Mouse (Mus musculus) thymus, postnatal 14 days (tissue): ENCODE data around the gene Xpo5.

Source experiments
- DNase-seq: peaks from one replicate; pipeline ENCODE4 v3.0.0; 2021

Xpo5 gene

DNA sequence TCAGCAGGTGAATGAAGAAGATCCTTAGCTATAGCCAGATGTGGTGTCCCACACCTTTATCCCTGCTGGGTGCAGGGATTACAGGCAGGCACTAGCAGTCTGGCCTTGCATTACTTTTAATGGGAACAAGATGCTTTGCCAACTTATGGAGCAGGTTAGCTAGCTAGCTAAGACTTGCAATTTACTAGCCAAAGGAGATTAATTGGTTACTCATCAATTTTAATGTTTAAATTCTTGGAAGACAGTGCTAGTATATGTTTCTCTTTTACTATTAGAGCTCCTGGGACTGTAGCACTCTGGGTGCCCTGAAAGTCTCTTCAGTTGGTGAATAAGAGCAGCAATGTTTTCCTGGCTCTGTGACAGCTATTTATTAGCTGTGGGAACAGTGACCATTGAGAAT, 4.1 kb downstream of the Xpo5 start:
- DNase-seq = no peak

DNA sequence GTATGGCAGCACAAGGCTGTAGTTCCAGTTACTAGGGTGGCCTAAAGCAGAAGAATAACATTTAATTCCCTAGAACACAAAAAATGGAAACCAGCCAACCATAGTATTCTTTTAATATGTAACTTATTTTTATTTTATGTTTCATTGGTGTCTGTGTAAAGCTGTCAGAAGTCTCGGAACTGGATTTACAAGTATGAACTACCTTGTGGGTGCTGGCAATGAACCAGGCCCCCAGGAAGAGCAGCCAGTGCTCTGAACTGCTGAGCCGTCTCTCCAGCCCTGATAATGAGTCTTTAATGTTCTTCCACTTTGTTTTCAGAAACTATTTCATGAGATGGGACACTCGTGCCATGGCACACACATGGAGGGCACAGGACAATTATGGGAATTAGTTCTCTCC, 8.0 kb downstream of the Xpo5 start:
- no peak for DNase-seq

DNA sequence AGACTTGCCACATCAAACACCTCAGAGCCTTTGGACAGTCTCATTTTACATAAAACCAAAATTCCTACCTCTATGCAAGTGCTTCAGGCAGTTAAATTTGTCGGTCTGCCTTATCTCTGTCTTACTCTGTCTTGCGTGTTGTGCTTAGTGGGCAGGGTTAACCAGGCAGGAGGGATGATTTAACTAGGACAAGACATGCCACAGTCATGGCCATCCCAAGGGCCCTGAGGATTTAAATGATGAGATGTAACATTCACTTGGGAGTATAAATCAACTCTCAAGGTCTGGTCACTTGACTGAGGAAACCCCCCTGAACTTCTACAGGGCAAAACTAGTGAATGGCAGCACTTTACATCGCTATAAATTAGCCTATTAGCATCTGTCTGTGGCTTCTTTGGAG, 19.0 kb downstream of the Xpo5 start:
- no peak for DNase-seq

DNA sequence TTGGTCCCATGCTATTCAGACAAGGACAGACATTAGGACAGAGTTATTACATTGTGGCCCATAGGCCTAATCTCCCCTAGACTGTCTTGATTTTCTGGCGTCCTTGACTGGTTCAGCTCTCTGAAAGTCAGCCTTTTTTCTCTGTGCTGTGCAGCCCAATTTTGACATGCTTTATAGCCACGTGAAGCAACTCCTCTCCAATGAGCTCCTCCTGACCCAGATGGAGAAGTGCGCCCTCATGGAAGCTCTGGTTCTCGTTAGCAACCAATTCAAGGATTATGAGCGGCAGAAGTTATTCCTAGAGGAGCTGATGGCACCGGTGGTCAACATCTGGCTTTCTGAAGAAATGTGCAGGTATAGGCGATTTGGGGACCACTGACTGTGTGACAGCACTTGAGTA, 25.0 kb downstream of the Xpo5 start:
- DNase-seq = no peak

DNA sequence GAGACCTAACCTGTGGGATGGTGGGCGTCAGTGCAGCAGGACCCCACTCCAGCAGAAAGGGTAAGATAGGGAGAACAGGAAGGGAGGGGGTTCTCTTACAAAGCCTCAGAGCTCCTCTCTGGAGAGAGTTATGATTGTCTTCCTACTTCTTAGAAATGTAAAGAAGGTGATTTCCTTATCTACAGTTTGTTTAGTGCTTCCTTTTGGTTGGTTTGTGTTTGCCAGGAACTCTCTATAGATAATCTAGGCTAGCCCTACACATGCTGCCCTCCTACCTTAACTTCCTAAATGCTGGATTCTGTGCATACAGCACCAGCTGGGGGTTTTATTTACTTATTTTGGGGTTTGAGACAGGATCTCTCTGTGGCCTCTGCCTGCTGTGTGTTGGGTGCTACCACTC, 33.5 kb downstream of the Xpo5 start:
- no peak for DNase-seq

DNA sequence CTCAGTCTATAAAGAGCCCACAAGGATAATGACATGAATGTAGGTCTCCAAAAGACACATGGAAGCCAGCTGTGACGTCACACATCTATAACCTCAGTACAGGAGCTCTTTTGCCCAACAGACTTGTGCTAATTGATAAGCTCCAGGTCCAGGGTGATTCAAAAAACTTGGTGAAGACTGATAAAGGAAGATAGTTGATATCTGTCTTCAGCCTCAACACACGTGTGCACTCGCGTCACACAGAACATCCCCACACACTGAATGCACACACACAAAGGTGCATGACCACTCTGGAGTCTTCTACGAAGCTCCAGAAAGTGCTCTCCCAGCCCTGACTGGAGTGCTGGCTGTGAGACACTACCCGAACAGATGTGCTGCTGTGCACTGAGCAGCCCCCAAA, 34.5 kb downstream of the Xpo5 start:
- no peak for DNase-seq

DNA sequence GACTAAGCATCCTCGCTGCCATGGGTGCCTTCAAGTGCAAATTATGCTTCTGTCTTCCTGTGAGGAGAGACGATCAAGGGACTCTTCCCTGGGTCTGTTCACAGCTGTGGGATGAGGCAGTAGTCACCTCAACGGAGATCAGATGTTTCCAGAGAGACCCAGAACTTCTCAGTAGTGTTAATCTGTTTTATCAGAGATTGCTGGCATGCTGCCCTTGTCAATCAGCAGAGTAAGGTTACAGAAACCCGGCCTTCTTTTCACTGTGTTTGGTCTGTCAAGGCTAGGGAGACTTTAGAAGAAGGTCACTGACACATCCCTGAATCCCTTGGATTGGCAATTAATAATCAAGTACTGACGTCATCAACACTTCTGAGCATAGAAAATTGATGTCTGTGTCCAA, 34.9 kb downstream of the Xpo5 start:
- DNase-seq = no peak

DNA sequence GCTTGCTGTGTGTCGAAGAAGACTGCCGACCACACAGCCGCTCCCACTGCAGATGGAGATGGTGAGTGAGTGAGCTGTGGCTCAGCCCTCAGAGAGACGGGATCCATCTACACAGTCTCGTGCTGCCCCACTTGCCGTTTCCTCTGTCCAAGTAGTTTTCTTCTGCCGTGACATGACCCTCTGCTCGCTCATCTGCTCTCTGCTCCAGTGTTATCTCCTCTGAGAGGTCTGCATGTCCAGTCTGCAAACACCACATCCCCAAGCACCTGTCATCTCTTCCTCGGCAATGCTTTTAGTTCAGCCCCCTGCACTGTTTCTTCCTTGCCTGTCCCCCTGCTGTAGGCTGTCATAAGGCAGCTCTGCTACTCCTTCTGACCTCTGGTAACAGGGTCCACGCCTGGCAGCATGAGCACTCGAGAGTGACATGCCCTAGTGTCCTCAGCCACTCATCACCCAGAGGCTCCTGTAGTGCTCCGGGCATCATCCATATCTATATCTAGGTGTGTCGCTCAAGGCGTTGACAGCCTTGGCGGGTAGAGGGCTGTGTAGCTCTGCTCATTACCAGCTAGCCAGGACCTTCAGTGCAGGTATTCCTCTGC, 37.0 kb downstream of the Xpo5 start:
- DNase-seq = no peak

DNA sequence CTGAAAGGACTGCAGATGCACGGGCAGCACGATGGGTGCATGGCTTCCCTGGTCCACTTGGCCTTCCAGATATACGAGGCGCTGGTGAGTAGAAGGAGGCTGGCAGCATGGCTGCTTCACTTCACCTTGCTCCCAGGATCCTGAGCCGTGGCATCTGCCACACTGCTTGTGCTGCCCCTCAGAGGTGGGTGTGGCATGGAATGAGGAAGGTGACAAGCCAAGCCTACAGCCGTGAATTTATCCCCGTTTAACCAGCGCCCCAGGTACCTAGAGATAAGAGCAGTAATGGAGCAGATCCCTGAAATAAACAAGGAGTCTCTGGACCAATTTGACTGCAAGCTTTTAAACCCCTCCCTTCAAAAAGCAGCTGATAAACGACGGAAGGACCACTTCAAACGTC, 38.9 kb downstream of the Xpo5 start:
- no peak for DNase-seq

DNA sequence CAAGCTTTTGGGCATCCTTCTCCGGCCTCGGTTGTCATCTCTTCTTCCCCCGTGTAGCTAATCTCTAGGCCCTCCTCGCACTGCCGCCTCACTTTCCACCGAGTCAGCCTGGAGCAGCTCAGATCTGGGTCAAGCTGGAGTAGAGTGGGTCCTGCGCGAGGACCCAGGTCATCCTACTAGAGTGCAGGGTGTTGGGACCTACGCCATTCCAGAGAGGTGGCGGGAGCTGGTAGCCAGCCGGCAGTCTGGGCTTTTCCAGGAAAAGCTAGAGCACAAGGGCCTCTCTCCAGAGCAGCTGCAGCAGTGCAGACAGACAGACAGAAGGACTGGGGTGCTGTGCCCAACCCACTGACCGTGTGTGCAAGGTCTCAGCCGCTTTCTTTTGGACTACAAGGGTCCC, 39.7 kb downstream of the Xpo5 start:
- no peak for DNase-seq

DNA sequence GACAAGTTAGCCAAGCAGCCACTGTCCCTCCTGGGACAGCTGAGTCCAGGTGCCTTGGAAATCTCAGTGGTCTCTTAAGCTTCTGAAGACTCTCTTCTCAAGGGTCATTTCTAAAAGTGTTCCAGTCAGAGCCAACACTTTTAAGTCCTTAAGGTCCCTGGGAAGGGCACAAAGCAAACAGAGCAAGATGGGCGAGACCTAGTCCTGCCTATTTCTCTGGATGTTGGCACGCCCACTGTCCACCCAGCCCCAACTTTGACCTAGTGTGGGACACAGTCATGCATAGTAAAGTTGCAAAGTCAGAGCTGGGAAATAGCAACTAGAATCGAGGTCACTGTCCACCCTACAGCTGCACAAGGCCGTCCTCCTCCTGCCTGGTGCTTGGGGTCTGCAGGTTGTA, 40.4 kb downstream of the Xpo5 start:
- DNase-seq = no peak

DNA sequence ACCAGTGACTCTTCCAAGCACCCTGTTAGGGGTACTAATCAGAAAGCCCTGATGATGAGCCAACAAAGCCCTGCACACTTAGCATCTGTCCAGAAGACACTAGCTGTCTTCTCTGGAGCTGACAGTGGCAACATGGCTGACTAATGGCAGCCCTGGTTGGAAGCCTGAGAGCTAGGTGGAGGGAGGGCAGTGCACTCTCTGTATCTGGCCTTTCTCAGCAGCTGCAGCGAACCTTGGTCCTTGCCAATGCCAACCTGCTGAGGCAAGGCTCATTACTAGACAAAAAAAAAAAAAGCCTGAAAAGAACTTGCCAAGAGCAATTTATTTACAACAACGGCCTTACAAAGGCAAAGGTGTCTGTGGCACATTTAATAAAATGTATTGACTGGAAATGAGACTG, 41.0 kb downstream of the Xpo5 start:
- no peak for DNase-seq

DNA sequence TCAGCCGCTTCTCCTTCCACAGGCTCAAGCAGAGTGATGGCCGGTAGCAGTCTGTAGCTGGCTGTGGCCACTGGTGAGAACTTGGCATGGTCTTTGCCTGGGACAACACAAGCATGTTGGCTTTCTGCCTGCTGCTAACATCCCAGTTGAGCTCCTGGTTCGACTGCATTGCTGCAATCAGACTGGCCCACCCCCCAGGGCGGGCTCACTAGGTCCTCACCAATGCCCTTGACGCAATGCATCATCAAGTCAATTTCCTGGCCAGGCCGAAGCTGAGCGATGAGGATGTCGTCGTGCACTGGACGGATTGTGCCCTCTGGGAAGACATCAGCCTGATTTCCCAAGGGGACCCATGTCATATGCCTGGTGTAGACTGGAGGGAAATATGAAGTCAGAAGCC, 42.0 kb downstream of the Xpo5 start:
- DNase-seq = no peak

DNA sequence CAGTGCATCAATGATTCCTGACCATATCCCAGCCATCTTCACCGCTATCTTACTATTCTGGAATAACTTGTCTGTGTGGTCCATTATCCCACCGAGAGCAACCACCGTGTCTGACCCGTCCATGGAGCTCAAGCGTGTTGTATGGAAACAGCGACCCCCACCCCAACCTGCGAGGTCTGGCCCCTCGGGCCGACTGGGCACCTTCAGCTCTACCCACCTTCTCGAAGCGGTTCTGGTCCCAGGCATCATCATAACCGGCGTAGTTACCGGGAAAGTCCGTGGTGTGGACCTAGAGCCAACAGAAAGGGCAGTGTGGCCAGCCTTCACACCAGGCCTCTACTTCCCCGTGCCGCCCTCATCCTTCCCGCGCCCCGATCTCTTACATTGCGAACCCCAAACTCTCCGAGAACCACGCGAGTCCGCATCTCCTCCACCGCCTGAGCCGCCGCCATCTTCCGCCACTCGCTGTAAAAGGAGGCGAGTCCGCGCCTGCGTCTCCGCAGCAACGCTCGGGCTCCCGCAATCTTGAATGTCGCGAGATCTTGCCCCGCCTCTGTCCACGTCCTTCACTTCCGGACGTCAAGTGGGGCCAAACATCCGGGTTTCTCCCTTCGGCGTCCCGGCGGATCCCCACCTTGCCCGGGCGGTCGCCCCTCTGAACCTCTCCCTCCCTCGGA, 45.1 kb downstream of the Xpo5 start, which contains the start of the genes Polr1c and Yipf3:
TSS of gene Polr1c (minus strand) at position 543 of the 677 bp plus-strand sequence.
TSS of gene Yipf3 (plus strand) at position 569 of the 677 bp plus-strand sequence.
- DNase-seq = peak; percentile 94

DNA sequence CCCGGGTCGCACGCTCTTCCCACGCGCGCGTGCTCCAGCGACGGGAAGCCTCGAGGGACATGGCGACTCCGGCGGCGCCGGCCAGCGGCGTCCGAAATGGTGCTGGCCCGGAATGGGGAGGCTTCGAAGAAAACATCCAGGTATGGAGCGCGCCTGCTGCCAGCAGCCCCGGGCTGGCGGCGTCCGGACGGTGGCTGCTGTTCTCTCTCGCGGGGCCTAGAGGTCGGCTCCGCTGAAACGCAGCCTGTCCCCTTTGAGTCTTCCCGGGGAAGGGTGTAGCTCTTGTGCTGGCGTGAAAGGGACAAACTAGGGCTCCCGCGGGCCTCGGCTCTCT, 45.6 kb downstream of the Xpo5 start:
- no peak for DNase-seq

DNA sequence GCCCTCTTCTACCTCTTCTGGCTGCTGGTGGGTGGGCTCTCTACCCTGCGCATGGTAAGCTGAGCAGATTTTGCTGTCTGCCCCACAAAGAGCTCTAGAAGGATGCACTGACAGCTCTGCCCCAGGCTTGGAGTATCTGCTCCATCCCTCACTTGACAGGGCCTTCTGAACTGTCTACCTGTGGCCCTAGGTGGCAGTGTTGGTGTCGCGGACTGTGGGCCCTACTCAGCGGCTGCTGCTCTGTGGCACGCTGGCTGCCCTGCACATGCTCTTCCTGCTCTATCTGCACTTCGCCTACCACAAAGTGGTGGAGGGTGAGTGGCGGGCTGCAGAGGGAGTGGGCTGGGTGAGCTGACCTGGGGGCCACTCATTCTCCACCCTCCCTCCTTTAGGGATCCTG, 48.6 kb downstream of the Xpo5 start:
- peak; percentile 38 for DNase-seq

DNA sequence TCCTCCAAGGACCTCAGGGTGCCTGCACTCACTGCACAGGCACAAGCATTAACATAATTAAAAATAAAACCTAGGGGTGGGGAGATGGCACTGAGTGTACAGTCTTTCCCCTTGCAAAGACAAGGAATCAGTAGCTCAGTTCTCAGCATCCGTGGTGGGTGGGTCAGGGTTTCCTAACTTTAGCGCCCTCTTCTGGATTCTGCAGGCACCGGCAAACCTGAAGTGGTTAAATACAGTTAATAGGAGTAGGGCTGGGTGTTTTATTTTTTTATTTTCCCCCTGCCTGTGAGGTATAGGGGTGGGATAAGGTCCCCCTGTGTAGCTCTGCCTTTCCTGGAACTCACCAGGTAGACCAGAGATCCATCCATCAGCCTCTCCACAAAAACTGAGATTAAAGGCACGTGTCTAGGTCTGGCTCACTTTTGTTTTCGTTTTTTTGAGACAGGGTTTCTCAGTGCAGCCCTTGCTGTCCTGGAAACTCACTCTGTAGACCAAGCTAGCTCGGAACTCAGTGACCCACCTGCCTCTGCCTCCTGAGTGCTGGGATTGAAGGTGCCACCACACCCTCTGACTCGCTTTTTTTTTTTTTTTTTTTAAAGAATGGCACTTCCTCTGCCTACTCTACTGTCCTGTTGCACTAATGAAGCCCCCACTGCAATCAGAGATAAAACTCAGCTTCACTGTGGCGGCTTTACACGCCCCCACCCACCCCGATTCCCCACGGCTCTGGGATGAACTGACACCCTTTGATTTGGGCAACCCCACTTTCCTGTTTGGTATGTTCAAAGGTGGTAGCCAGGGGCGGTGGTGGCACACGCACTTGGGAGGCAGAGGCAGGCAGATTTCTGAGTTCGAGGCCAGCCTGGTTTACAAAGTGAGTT, 50.2 kb downstream of the Xpo5 start:
- peak; percentile 55 for DNase-seq

DNA sequence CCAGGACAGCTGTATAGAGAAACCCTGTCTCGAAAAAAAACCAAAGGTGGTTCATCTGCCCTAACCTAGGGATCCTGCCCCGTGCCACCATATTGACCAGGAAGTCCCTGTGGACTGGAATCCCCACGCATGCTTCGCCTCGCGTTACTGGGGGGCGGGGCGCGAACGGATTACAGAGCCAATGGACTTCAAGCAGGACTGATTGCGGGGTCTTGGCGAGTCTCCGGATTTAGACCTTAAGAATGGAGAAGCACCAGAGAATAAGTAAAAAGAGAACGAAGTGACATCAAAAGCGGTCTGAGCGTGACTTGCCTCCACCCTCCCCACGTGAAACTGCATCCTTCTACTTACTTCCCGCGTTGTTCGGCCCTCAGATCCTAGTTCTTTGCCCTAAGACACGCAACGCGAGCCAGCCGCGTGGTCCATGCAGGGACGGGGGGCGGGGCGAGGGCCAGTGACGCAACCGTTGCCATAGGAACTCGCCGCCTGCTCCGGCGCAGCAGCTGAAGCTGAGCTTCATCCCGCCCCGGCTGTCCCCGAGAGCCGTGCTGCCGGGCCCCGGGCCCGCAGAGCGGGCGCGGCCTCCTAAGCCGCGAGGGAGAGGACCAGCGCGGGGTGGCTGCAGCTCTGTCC, 51.0 kb downstream of the Xpo5 start, which contains the start of gene Lrrc73:
TSS of gene Lrrc73 (plus strand) at position 80 of the 633 bp plus-strand sequence.
- peak; percentile 92 for DNase-seq

DNA sequence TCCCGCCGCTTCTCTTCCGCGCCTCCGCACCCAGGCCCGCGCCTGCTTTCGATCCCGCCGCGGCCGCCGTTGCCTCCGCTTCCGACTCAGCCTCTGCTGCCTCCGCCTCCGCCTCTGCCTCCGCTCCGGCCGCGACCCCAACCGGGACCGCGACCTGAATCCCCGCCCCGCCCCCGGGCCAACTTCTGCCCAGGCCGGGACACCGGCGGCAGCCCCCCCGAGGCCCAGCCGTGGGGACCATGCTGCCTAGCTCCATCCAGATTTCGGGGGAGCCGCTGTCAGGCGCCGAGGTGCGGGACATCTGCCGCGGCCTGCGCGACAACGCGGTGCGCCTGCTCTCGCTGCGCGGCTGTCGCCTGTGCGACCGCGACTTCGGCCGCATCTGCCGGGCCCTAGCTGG, 51.5 kb downstream of the Xpo5 start:
- DNase-seq = peak; percentile 62

DNA sequence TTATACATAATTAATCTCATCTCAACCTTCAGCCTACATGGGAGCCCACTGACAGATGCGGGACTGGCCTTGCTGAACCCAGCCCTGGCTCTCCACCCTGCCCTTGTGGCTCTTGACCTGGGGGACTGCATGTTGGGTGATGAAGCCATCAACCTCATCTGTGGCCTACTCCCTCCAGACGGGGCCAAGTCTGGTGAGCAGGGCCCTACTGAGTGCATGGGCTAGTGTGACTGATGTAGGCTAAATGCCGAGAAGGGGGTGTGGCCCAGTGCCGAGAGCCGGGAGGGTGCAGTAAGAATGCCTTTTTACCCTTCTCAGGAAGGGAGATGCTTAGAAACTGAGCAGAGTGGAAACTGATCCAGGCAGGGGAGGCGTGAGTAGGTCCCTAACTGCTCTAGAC, 52.6 kb downstream of the Xpo5 start:
- no peak for DNase-seq

DNA sequence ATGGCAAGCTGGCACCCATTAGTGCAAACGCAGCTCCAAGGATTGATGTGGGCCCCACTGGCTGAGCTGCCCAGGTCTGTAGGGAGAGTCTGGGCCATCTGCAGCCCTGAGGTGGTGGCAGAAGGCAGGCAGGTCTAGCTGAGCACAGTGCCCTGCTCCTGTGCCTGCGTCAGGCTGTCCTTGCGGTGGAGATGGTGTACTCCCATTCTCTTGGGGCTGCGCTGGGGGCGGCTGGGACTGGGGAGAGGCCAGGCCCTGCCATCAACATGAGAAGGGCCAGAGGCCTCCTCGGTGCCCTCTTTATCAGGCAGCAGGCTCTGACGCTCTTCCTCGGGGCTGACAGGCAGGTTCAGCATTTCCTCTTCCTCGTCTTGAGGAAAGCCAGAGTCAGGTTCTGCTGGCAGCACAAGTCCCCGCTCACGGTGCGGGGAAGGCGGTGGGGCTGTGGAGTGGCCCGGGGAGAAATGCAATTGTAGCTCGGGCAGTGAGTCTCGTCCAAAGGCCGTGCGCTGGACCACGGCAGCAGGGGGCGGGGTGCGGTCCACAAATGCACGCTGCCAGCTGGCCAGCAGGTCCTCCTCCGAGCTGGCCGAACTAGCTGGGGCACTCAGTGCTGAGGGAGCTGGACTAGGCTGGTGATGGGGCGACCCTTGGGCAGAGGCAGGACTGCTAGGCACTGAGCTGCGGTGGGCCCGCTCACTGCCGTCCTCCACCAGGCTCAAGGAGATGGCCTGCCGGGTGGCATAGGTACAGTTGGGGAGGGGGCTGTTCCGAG, 55.9 kb downstream of the Xpo5 start:
- no peak for DNase-seq

DNA sequence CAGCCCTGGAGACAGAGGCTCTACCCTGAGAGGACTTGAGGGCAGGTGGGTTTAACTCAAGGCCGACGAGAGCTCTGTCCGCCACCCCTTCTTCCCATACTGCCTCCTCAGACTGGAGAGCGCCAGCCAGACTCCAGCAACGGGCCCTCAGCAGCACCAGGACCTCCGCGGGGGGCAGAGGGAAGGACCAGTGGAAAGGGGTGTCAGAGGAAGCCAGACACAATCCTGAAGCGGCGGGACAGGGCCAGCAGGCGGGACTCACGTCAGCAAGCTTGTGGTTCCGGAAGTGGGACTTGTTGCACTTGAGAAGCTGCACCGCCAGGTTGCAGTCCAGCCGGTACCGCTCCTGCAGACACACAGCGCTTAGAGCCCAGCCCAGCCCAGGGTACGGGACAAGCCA, 57.1 kb downstream of the Xpo5 start:
- no peak for DNase-seq

DNA sequence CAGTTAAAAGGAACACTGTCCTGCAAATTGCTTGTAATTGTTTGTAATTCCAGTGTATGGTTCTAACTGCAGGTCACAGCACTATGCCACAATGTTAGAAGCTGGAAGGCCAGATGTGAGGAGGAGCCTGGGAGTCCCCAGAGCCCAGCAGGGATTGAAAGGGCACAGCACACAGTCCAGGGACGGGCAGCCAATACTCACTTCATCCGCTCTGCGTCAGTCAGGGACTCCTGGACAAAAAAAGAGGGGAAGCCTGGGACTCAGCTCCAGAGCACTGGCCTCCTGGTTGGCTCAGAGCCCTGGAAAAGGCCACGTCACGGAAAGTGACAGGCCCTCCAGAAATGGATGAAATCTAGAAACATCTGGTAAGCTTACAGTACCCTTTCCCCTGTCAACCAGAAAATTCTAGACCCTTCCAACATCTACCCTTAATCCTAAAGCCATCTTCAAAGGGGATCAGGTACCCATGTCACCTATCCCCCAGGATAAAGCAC, 59.7 kb downstream of the Xpo5 start:
- no peak for DNase-seq
